In the genomic region with DNA sequence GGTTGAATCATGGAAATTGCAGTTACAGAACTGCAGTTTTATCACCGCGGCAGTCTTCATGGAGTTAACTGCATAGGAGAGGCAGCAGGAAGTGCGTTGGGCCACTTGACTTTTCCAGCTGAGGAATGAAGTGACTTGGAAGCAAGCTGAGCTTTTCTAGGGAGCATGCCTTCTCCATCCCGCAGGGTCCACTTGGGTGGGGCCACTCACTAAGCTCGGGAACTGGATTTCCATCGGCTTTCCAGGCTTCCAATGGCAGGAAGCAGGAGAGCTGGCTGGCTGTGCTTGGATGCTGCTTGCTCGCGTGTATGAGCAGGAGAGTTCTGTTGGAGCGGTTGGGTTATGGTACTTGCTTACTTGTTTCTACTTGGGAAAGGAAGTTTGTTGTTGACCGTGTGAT, we compare ENCODE assay signal across 11 mouse cellular contexts.
DNase-seq lines count a peak whose midpoint lies in the region; ATAC-seq lines count a peak whose summit lies in the region.
"Had no signal": no experiment of that assay in that cellular context is flagged by ENCODE, and none has a peak within 500 bp of the region (broad histone marks: within the 10 kb centered on the region; RNA-seq: fewer than 3 reads in every experiment).

No protein-coding gene starts in this region.

- DNase-seq in midbrain, embryonic 10.5 days (ENCODE audit: low spot score) = no peak
- DNase-seq in midbrain, embryonic 11.5 days (ENCODE audit: low spot score, missing footprints) = no peak
- DNase-seq in testis, postnatal 10 days (ENCODE audit: low spot score) = peak; percentile 50
- no peak for DNase-seq in frontal cortex, adult 2 months (ENCODE audit: extremely low spot score in 1 of 2, low spot score in 1 of 2)
- no peak for DNase-seq in frontal cortex, postnatal 14 days (ENCODE audit: low spot score in 2 of 2)
- no peak for DNase-seq in layer of hippocampus, postnatal 36 days
- DNase-seq: thymus, adult 2 months had no signal

- no peak overlapping the region for H3K9ac ChIP-seq in midbrain, embryonic 11.5 days (ENCODE audit: low read length)
- peak overlapping the region; percentile 52; the same call in 1 of the 2 replicates for H3K9ac ChIP-seq in heart, embryonic 11.5 days (ENCODE audit: low read depth, low read length)
- H3K9ac ChIP-seq in limb, embryonic 13.5 days = 0 out of 2 replicates have a peak overlapping the region, but pooled peaks have one; percentile 43

- 67% methylated on average over 10 of the region's 10 CpGs for WGBS in midbrain, embryonic 10.5 days
- WGBS in midbrain, embryonic 11.5 days = 59% methylated on average over 10 of the region's 10 CpGs
- WGBS in heart, embryonic 11.5 days (ENCODE audit: insufficient replicate concordance) = 19% methylated on average over 10 of the region's 10 CpGs
- 39% methylated on average over 10 of the region's 10 CpGs for WGBS in limb, embryonic 13.5 days

- H3K4me2 ChIP-seq in midbrain, embryonic 11.5 days = no peak overlapping the region
- H3K4me2 ChIP-seq in heart, embryonic 11.5 days = peak overlapping the region; percentile 58
- peak overlapping the region; percentile 42 for H3K4me2 ChIP-seq in limb, embryonic 13.5 days (replicated peaks)

- H3K4me1 ChIP-seq in midbrain, embryonic 10.5 days = peaks cover 41% of the 10 kb centered on the region
- peaks cover 8% of the 10 kb centered on the region; the same call in 1 of the 2 replicates for H3K4me1 ChIP-seq in midbrain, embryonic 11.5 days (ENCODE audit: control insufficient read depth, insufficient read depth, low read length)
- peaks cover 56% of the 10 kb centered on the region for H3K4me1 ChIP-seq in heart, embryonic 11.5 days (ENCODE audit: control insufficient read depth, insufficient read depth, low read length)
- H3K4me1 ChIP-seq in limb, embryonic 13.5 days = peaks cover 70% of the 10 kb centered on the region

- H3K4me3 ChIP-seq in midbrain, embryonic 10.5 days = no peak overlapping the region
- H3K4me3 ChIP-seq in midbrain, embryonic 11.5 days (ENCODE audit: low read depth, low read length) = no peak overlapping the region
- H3K4me3 ChIP-seq in heart, embryonic 11.5 days (ENCODE audit: low read depth, low read length) = peak overlapping the region; percentile 25
- no peak overlapping the region for H3K4me3 ChIP-seq in limb, embryonic 13.5 days

- H3K27ac ChIP-seq in midbrain, embryonic 10.5 days (replicated peaks) = peak overlapping the region; percentile 68; the same call in 1 of the 2 replicates
- H3K27ac ChIP-seq in midbrain, embryonic 11.5 days (ENCODE audit: low read depth, low read length) = no peak overlapping the region
- H3K27ac ChIP-seq in heart, embryonic 11.5 days (ENCODE audit: low read depth, low read length) = peak overlapping the region; percentile 82
- peak overlapping the region; percentile 61 for H3K27ac ChIP-seq in limb, embryonic 13.5 days
- H3K27ac ChIP-seq: macrophage had no signal

- no peaks in the 10 kb centered on the region for H3K27me3 ChIP-seq in midbrain, embryonic 10.5 days (ENCODE audit: low read depth, poor library complexity, severe bottlenecking)
- H3K27me3 ChIP-seq in midbrain, embryonic 11.5 days (ENCODE audit: control insufficient read depth, insufficient read depth, low read length) = no peaks in the 10 kb centered on the region
- H3K27me3 ChIP-seq in heart, embryonic 11.5 days (ENCODE audit: control insufficient read depth, insufficient read depth, low read length) = no peaks in the 10 kb centered on the region
- H3K27me3 ChIP-seq in limb, embryonic 13.5 days = no peaks in the 10 kb centered on the region

- no peak for ATAC-seq in midbrain, embryonic 11.5 days (ENCODE audit: low FRiP score)
- ATAC-seq in heart, embryonic 11.5 days (replicated peaks; ENCODE audit: insufficient number of reproducible peaks, low FRiP score, low TSS enrichment) = no peak
- ATAC-seq in limb, embryonic 13.5 days (ENCODE audit: low FRiP score, low read depth) = peak; percentile 52; the same call in 1 of the 2 replicates

- H3K36me3 ChIP-seq in midbrain, embryonic 10.5 days = no peaks in the 10 kb centered on the region
- H3K36me3 ChIP-seq in midbrain, embryonic 11.5 days (ENCODE audit: control insufficient read depth, insufficient read depth, low read length) = no peaks in the 10 kb centered on the region
- no peaks in the 10 kb centered on the region for H3K36me3 ChIP-seq in heart, embryonic 11.5 days (ENCODE audit: control insufficient read depth, insufficient read depth, low read length)
- no peaks in the 10 kb centered on the region for H3K36me3 ChIP-seq in limb, embryonic 13.5 days
- H3K36me3 ChIP-seq: G1E had no signal

- no peaks in the 10 kb centered on the region for H3K9me3 ChIP-seq in midbrain, embryonic 10.5 days (replicated peaks)
- no peaks in the 10 kb centered on the region for H3K9me3 ChIP-seq in midbrain, embryonic 11.5 days (ENCODE audit: control insufficient read depth, low read length)
- no peaks in the 10 kb centered on the region for H3K9me3 ChIP-seq in heart, embryonic 11.5 days (replicated peaks; ENCODE audit: control insufficient read depth, low read length)
- H3K9me3 ChIP-seq in limb, embryonic 13.5 days = no peaks in the 10 kb centered on the region
- H3K9me3 ChIP-seq: G1E had no signal
